Mouse (Mus musculus) pancreas, adult 10 weeks (tissue): Measurements from ENCODE around the gene Gm30083. TPM values are rescaled to one million over a fixed set of nuclear protein-coding genes. Genes with fewer than 3 reads are reported as not detected.

Experiments used
- polyA plus RNA-seq: library from polyadenylated mRNA; stranded (reverse); fragments of 350-450 nt; fragmentation: Illumina TruSeq; extraction: RNeasy Lipid Tissue Mini Kit (QIAGEN cat#74804); gene quantifications from one replicate; pipeline ENCODE4 v1.2.3, GENCODE M21; 2015; ENCODE audit warnings: low read depth, low replicate concordance; ENCODE audit not compliant: insufficient read depth

Gm30083 gene
- polyA plus RNA-seq: not detected

DNA sequence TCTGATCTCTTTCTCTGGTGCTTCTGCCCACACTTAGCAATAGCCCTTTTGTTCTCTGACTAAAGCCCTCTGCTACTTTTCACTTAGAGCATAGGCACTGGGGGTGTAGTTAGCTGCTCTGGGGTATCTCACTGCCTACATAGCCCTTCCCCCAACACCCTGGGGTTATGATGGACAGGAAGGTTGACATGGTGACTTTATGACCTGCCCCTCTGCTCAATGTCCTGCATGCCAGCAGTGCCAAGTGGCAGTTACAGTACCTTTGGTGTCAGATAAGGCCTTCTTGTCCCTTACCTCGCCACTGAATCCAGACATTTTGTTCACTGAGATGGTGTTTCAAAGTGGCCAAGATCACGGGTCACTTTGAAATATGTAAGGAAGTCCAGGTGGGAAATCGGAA is at the start of gene Gm30083:
TSS of gene Gm30083 (minus strand) at position 120 of the 400 bp plus-strand sequence.

DNA sequence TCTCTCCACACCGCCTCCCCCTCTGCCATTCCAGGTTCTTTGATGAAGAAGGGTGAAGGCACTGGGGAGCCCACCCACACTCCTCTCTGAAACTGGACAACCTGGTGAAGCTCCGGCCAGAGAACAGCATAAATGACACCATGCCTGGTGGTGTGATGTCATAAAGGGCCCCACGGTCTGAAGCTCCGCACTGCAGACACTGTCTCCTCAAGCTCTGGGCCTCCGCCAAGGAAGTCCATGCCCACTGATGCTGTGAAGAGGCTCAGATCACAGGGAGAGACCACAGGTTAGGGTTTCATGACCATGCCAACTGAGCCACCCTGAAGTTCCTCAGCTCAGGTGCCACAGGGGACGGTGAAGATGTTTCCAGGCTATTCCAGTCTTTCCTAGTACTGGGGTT is 37.5 kb upstream of the Gm30083 start, which contains the start of gene Antxrl:
TSS of gene Antxrl (plus strand) at position 192 of the 400 bp plus-strand sequence.

DNA sequence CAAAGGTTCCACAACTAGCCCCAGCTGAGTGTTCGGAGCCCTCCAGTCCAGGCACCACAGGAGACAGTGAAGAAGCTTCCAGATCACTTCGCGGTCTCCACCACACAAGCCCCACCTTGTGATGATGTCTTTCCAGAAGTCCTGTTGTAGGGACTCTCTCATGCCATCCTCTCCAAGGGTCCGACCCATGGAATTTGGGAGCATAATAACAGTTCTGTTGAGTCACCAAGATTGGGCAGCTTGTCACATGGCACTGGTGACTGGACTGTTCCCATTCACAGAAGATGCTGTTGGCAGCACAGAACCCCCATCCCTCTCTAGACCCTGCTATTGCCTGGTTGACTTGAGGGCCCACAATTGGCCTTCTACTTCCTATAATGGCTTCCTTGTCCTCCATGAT is 1.4 kb upstream of the Gm30083 start, which contains the start of gene Gm5460:
TSS of gene Gm5460 (plus strand) at position 378 of the 400 bp plus-strand sequence.

DNA sequence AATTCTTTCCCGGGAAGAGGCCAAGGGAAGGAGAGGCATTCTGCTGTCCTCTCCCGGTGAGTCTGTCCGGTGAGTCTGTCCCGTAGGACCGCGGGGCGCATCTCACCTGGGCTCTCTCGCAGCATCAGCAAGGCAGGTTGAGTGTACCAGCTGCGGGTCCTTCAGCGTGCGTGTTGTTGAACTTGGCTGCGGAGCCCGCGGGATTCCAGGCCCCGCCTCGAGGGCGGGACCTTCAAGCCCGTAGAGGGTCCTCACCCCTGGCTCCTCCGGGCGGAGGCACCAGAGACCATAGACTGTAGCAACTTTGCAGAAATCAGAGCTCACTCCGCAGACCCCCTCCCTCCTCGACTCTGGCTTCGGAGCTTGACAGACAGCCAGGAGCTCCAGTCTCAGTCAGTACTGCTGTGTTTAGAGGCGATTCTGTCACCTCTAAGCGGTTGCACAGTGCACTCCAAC is 36.4 kb downstream of the Gm30083 start, which contains the start of gene Zfp488:
TSS of gene Zfp488 (minus strand) at position 161 of the 456 bp plus-strand sequence.

DNA sequence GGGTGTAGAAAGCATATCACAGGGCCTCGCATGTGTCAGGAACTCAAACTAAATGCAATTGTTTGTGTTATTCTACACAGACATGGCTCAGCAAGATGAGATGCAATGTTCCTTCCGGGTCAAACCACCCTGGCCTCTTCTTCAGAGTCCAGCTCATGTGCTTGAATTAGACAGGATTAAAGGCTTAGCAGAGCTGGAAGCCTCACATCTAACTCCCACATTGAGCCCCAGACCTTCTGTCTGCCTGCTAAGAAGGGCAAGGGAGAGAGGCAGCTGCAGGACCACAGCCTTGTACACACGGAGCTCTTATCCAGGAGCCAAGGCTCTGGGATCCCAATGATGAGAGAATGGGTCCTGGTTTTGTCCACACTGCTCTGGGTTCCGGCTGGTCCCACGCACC is 61.2 kb downstream of the Gm30083 start, which contains the start of gene Rbp3:
TSS of gene Rbp3 (plus strand) at position 243 of the 400 bp plus-strand sequence.

DNA sequence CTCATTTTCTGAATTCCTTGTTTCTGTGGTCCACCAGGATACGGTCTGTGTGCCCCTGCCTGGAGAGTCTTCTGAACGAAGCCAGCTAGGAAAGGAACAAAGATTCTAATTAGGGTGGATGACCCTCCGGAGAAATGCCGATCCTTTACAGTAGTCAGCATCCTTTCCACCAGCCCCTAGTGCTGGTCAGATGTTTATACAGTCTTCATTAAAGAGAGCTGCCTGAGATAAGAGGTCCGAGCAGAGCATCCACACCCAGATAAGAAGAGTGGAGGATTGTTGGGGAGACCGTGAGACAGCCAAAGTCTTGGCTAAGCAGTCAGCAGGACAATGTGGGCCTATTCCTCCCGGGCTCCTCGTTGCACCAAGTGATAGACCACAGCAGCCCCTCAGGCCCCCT is 74.2 kb downstream of the Gm30083 start, which contains the start of gene Gdf2:
TSS of gene Gdf2 (plus strand) at position 301 of the 400 bp plus-strand sequence.

Other genes starting within 250 kb of the Gm30083 start
- 6.8 TPM for gene Gdf10, start 91.6 kb downstream of the Gm30083 start, polyA plus RNA-seq
- gene Gdf2, start 74.1 kb downstream of the Gm30083 start, polyA plus RNA-seq: not detected
- gene Rbp3, start 61.2 kb downstream of the Gm30083 start, polyA plus RNA-seq: not detected
- not detected for gene Zfp488, start 36.4 kb downstream of the Gm30083 start, polyA plus RNA-seq
- not detected for gene Gm5460, start 1.6 kb upstream of the Gm30083 start, polyA plus RNA-seq
- not detected for gene Antxrl, start 37.5 kb upstream of the Gm30083 start, polyA plus RNA-seq
- 2.5 TPM for gene Anxa8, start 70.8 kb upstream of the Gm30083 start, polyA plus RNA-seq
- gene A630023A22Rik, start 87.6 kb upstream of the Gm30083 start, polyA plus RNA-seq: not detected
- gene Npy4r, start 137.3 kb upstream of the Gm30083 start, polyA plus RNA-seq: not detected
- not detected for gene Gprin2, start 186.5 kb upstream of the Gm30083 start, polyA plus RNA-seq
- 5.6 TPM for gene Syt15, start 204.4 kb upstream of the Gm30083 start, polyA plus RNA-seq